Mouse (Mus musculus) layer of hippocampus, adult 9-10 months (tissue): ENCODE measurements around the gene Psd4.

Experiments
- DNase-seq: peaks from one replicate; pipeline ENCODE4 v3.0.0; 2022; ENCODE audit warnings: low spot score

Psd4 gene

GRCm38 (mm10) chr2:24367030-24367894 lies at the start of gene Psd4:
Gene Psd4 (plus strand): TSS chr2:24367580.
- no peak for DNase-seq

DNA sequence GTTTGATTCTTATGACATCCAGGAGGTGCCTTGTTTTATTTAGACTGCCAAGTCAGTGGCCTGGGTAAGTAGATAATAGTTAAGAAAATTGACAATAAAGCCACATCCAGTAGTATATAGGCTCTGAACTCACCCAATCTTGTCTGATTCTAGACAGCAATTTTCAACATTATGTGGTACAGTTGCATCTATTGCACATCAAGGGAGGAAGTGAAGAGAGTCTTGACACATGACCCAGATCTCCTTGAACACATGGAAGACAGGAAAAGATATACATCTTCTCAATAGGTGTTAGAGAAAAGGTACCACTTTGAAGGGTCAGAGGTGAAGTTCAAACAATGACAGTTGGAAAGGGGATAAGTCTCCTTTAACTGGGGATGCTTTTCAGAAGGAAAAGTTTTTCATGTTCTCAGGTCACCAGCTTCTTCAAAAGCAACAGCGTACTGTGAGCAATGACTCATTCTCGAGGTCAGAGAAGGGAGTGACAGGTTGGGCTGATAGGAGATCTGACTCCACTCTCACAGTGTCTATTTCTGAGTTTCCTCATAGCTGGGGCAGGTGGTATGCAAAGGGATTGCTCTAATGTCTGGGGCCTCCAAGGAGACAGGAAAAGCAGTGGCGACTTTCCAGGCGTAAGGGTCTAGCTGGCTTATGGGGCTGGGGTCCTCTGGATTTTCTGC lies 49.3 kb upstream of the Psd4 start:
- no peak for DNase-seq

DNA sequence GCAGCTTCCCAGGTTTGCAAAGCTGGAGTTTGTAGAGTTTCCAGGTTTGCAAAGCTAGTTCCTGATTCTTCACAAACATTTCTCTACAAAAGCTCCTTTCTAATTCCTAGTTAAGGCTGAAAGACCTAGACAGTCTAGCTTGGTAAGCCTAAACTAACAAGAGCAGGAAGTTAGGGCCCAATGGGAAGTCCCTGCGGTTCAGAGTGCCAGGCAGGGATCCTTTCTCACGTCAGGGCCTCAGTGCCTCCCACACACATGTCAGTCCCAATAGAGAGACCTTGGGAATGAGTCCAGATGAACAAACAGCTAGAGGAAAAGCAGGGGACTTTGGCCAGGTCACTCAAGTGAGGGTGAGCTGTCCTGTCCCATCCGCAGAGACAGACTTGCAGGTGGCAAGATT lies 32.0 kb upstream of the Psd4 start:
- DNase-seq = no peak

- DNase-seq = no peak
Observed at GRCm38 (mm10) chr2:24336545-24336944, 30.8 kb upstream of the Psd4 start, which contains the start of gene Il1rn. Gene Il1rn (plus strand): TSS chr2:24336853.

GRCm38 (mm10) chr2:24341395-24341885 lies 25.9 kb upstream of the Psd4 start:
- no peak for DNase-seq

DNA sequence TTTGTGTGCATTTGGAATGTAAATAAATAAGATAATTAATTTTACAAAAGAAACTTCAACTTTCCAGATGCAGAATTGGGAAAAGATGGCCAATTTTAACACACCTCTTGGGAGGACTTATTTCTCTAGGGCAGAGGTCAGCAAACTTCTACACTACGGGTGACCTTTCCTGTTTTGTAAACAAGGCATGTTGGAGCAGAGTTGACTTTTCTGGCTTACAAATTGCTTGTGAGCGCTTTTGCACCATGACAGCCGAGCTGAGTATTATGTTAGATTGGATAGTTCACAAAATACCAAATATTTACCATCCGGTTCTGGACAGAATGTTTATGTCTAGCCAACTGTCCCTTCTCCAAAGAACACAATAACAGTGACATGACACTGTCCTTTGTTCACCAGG lies 22.8 kb upstream of the Psd4 start:
- no peak for DNase-seq

GRCm38 (mm10) chr2:24345056-24345455 lies 22.3 kb upstream of the Psd4 start:
- DNase-seq = no peak

DNA sequence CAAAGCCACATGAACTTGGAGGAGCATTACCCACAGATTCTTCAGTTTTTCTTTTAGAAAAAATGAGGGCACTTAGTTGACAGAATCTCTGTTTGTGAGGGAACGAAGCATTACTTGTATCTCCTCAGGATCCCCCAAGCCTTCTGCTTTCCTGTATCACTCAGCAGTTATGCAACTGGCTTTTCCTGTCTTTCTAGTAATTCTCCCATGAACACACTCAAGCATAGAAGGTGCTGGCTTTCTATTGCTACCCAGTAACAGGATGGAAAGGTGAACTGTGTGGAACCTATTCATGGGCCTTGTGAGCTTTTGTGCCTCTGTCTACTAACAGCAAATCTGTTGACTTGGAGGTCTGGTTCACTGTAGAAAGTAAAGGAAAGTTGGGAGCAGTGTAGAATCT lies 19.5 kb upstream of the Psd4 start:
- DNase-seq = no peak

GRCm38 (mm10) chr2:24351159-24351558 lies 16.2 kb upstream of the Psd4 start:
- DNase-seq = no peak

- DNase-seq = no peak
Observed at GRCm38 (mm10) chr2:24353042-24353441, 14.3 kb upstream of the Psd4 start.

- DNase-seq = peak; percentile 17
Observed at GRCm38 (mm10) chr2:24357642-24358041, 9.7 kb upstream of the Psd4 start.

DNA sequence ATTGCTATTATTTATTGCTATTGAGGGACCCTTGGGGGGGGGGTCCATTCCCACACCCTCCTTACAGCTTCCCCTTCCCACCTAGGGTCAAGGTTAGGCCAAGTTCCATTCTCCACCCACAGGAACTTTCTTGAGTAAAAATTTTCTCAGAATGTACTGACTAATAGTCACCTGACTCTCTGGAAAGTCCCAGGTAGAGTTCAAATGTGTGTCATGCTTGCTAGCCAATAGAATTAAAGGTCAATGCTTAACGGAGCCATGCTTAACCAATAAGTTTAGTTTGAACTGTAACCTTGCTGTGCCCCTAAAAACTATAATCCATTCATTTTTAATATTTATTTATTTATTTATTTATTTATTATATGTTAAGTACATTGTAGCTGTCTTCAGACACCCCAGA lies 8.0 kb upstream of the Psd4 start:
- no peak for DNase-seq

- no peak for DNase-seq
Observed at GRCm38 (mm10) chr2:24363818-24364217, 3.6 kb upstream of the Psd4 start.

GRCm38 (mm10) chr2:24366214-24366975 lies 985 bp upstream of the Psd4 start:
- DNase-seq = no peak

GRCm38 (mm10) chr2:24367895-24368261 lies 498 bp downstream of the Psd4 start:
- no peak for DNase-seq

- DNase-seq = no peak
Observed at GRCm38 (mm10) chr2:24378747-24379450, 11.5 kb downstream of the Psd4 start.

GRCm38 (mm10) chr2:24382456-24383230 lies 15.3 kb downstream of the Psd4 start:
- DNase-seq = no peak

DNA sequence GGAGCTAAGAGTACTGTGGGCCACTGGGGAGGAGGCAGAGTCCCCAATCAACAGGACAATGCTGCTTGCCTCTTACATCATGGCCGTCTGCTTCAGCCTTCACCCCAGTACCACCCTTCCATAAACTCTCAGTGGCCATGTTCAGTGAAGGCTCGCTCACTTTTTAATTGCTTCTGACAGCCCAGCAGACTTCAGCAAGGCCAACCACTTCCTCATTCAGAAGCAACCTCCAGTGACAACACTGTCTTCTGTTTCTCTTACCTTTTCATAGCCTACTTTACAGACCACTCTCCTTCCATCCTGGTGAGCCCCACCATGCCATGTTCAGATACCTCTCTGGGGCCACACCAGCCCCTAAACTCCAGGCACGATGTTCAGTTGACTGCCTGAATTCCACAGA lies 16.3 kb downstream of the Psd4 start:
- DNase-seq = no peak

GRCm38 (mm10) chr2:24384393-24384792 lies 17.0 kb downstream of the Psd4 start:
- no peak for DNase-seq

DNA sequence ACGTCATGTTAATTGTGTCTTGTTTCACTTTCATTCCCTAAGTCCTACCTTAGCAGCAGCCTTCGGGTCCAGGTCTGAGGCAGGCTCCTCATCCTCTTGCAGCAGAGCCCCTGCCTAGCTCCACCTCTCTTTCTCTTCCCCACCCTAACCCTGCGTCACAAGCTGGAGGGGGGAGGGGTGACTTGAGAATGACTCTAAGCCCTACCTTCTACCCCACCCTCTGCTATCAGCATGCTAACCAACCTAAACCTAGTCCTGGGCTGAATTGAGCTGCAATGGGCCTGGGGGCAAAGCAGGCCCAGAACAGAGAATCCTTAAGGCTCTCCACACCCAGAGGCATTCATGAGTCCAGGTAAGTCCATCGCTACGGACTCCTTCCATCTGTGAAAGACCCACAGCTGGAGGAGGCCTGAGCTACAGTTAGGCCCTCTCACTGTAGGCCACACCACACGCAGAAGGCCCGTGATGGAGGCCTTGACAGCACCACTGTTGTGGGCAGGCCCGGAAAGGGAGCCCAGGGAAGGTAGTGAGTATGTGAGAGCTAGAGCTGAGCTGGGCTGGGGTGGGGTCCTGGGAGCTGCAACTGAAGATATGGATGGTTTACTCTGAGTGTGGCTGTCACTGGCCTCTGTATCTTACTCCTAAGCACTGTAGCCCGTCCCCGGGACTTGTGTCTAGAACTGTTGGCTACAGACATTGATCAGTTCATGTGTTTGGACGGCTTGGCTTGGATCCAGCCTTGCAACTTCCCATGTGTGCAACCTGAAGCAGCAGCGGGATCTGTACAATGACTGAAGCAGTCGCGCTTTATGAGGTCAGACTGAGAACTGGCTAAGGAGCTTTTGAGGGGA lies 18.0 kb downstream of the Psd4 start:
- DNase-seq = no peak
